Mouse (Mus musculus) cerebellum, adult 2 months (tissue): ENCODE results near the gene Gm21887.

Experiments
- CTCF ChIP-seq: fragments of 200-500 bp; IDR thresholded peaks from 2 replicates; pipeline ENCODE4 v1.5.1; 2011; ENCODE audit warnings: low read depth, mild to moderate bottlenecking, control low read depth, low read length, moderate library complexity, borderline replicate concordance; ENCODE audit not compliant: insufficient read depth
- POLR2A ChIP-seq: fragments of 200-500 bp; IDR thresholded peaks from 2 replicates; pipeline ENCODE4 v1.6.1; 2011; ENCODE audit warnings: low read length, control low read depth, borderline replicate concordance; ENCODE audit not compliant: insufficient read depth

DNA sequence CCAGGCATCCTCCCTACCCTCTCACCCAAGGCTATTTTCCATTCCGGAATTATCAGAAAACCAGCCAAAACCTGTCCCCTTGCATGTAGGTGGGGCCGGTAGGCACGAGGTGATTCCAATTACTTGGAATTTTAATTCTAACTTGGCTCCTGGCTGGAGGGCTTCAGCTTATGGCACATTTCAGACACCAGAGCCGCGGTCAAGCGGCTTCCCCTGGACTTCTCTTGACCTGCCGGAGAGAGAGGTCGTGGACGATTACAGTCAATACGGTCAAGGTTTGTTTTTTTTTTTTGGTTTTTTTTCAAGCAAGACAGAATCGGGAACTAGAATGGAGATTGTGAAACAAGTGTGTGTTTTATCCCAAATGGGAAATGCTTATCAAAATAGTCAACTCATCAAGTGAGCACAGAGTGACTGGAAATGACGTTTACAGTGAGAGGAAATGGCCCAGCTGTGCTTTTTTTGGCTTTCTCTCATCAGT lies 28.6 kb upstream of the Gm21887 start:
- TF ChIP-seq POLR2A: no peak
- no peak for TF ChIP-seq CTCF
